Mouse (Mus musculus) lung, adult 2 months (tissue): ENCODE data around the gene Ppm1l.

Experiments
- CTCF ChIP-seq: fragments of 200-500 bp; IDR thresholded peaks from 2 replicates; pipeline ENCODE4 v1.5.1; 2011; ENCODE audit warnings: mild to moderate bottlenecking, low read length, control low read depth; ENCODE audit not compliant: insufficient read depth
- POLR2A ChIP-seq: fragments of 200-500 bp; IDR thresholded peaks from 2 replicates; pipeline ENCODE4 v1.6.1; 2011; ENCODE audit warnings: low read depth, mild to moderate bottlenecking, control low read depth, low read length, borderline replicate concordance; ENCODE audit errors: extremely low read depth

DNA sequence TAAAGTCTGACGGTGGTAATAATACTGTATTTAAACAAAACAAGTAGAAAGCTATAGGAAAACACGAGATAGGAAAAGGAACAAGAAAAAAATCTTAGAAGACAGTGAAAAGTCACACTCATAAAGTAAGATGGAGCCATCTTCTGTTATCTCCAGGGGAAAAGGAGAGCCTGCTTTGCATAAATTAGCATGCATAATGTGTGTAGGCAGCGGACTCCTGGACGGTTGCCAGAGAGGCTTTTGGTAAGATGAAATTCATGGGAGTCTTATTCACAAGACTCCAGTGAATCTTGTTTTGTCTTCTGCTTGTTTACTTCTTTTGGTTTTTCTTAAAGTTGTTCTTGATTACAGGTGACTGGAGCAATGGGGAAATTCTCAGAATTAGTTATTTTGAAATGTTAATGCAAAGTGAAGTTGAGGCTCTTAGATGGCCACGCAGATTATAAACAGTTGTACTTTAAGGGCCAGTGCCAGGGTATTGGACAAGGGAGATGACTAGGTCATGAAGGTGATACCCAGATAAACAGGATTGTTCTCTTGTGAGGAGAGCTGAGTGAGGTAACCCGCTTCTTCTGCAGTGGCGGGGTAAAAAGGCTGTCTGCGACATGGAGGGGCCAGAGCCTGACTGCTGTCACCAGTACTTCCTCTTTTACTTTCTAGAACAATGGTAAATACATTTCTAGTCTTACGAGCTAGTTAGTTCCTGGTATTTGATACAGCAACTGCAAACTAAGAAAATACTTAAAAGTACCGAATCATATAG is 57.1 kb downstream of the Ppm1l start:
- TF ChIP-seq CTCF (no peak), POLR2A (no peak)
